Mouse (Mus musculus) spleen, adult 2 months (tissue): Measurements from ENCODE around the gene Cp.

Source experiments
- CTCF ChIP-seq: fragments of 200-500 bp; IDR thresholded peaks from 2 replicates; pipeline ENCODE4 v1.5.1; 2011; ENCODE audit warnings: mild to moderate bottlenecking, inconsistent platforms; ENCODE audit not compliant: insufficient read depth, insufficient read length, insufficient replicate concordance; ENCODE audit errors: extremely low read depth
- POLR2A ChIP-seq: fragments of 200-500 bp; IDR thresholded peaks from 2 replicates; pipeline ENCODE4 v1.6.1; 2011; ENCODE audit warnings: low read depth, low read length, inconsistent platforms

- TF ChIP-seq CTCF (no peak), POLR2A (no peak)
These were observed 3.8 kb downstream of the Cp start for GRCm38 (mm10) chr3:19960570-19961114.
